Mouse (Mus musculus): ENCODE measurements around the gene Il15. TPM values are rescaled to one million over a fixed set of nuclear protein-coding genes. Genes with fewer than 3 reads are reported as not detected.

The Il15 gene
- polyA plus RNA-seq, 1 experiment from 2014 or later, result 2.2 TPM

GRCm38 (mm10) chr8:82388356-82388902, 14.6 kb downstream of the Il15 start:
- Histone ChIP-seq H3K4me3 (no peak overlapping the region), H3K27me3 (replicated peaks; ENCODE audit: low read depth, poor library complexity, severe bottlenecking) (no peaks in the 10 kb centered on the region), H3K9me3 (no peaks in the 10 kb centered on the region), H3K4me1 (no peaks in the 10 kb centered on the region), H3K27ac (replicated peaks) (no peak overlapping the region), H3K36me3 (replicated peaks) (no peaks in the 10 kb centered on the region)
- DNase-seq (ENCODE audit: low spot score), result no peak
- 89% methylated on average over 1 of the region's 1 CpGs for WGBS

- Histone ChIP-seq H3K36me3 (replicated peaks) (no peaks in the 10 kb centered on the region), H3K4me1 (no peaks in the 10 kb centered on the region), H3K27ac (replicated peaks) (no peak overlapping the region), H3K9me3 (no peaks in the 10 kb centered on the region), H3K4me3 (no peak overlapping the region), H3K27me3 (replicated peaks; ENCODE audit: low read depth, poor library complexity, severe bottlenecking) (no peaks in the 10 kb centered on the region)
- 82% methylated on average over 1 of the region's 1 CpGs for WGBS
- no peak for DNase-seq (ENCODE audit: low spot score)
These were observed 15.4 kb downstream of the Il15 start for GRCm38 (mm10) chr8:82387614-82388013.

- Histone ChIP-seq H3K4me1 (no peaks in the 10 kb centered on the region), H3K27ac (replicated peaks) (no peak overlapping the region), H3K9me3 (no peaks in the 10 kb centered on the region), H3K36me3 (replicated peaks) (no peaks in the 10 kb centered on the region), H3K27me3 (replicated peaks; ENCODE audit: low read depth, poor library complexity, severe bottlenecking) (no peaks in the 10 kb centered on the region), H3K4me3 (no peak overlapping the region)
- DNase-seq (ENCODE audit: low spot score), result no peak
These were observed 17.2 kb downstream of the Il15 start for GRCm38 (mm10) chr8:82385867-82386266.

GRCm38 (mm10) chr8:82384458-82385234, 18.4 kb downstream of the Il15 start:
- 87% methylated on average over 11 of the region's 11 CpGs for WGBS
- no peak overlapping the region for H3K4me3 ChIP-seq
- no peaks in the 10 kb centered on the region for H3K9me3 ChIP-seq
- H3K27ac ChIP-seq (replicated peaks), result no peak overlapping the region
- DNase-seq (ENCODE audit: low spot score), result no peak
- H3K4me1 ChIP-seq, result no peaks in the 10 kb centered on the region
- no peaks in the 10 kb centered on the region for H3K27me3 ChIP-seq (replicated peaks; ENCODE audit: low read depth, poor library complexity, severe bottlenecking)
- no peaks in the 10 kb centered on the region for H3K36me3 ChIP-seq (replicated peaks)

GRCm38 (mm10) chr8:82383346-82383745, 19.7 kb downstream of the Il15 start:
- no peaks in the 10 kb centered on the region for H3K9me3 ChIP-seq
- no peak overlapping the region for H3K4me3 ChIP-seq
- no peaks in the 10 kb centered on the region for H3K36me3 ChIP-seq (replicated peaks)
- H3K4me1 ChIP-seq, result no peaks in the 10 kb centered on the region
- H3K27me3 ChIP-seq (replicated peaks; ENCODE audit: low read depth, poor library complexity, severe bottlenecking), result no peaks in the 10 kb centered on the region
- no peak overlapping the region for H3K27ac ChIP-seq (replicated peaks)
- DNase-seq (ENCODE audit: low spot score), result no peak
- 88% methylated on average over 3 of the region's 3 CpGs for WGBS

- 61% methylated on average over 2 of the region's 2 CpGs for WGBS
- Histone ChIP-seq H3K4me3 (no peak overlapping the region), H3K9me3 (no peaks in the 10 kb centered on the region), H3K36me3 (replicated peaks) (no peaks in the 10 kb centered on the region), H3K27ac (replicated peaks) (no peak overlapping the region), H3K4me1 (no peaks in the 10 kb centered on the region), H3K27me3 (replicated peaks; ENCODE audit: low read depth, poor library complexity, severe bottlenecking) (no peaks in the 10 kb centered on the region)
- no peak for DNase-seq (ENCODE audit: low spot score)
These were observed 20.7 kb downstream of the Il15 start for GRCm38 (mm10) chr8:82382316-82382715.

GRCm38 (mm10) chr8:82374470-82374869, 28.6 kb downstream of the Il15 start:
- DNase-seq (ENCODE audit: low spot score), result no peak
- 88% methylated on average over 4 of the region's 4 CpGs for WGBS
- Histone ChIP-seq H3K27ac (replicated peaks) (no peak overlapping the region), H3K27me3 (replicated peaks; ENCODE audit: low read depth, poor library complexity, severe bottlenecking) (no peaks in the 10 kb centered on the region), H3K9me3 (no peaks in the 10 kb centered on the region), H3K36me3 (replicated peaks) (no peaks in the 10 kb centered on the region), H3K4me1 (no peaks in the 10 kb centered on the region), H3K4me3 (no peak overlapping the region)

- no peak overlapping the region for H3K27ac ChIP-seq (replicated peaks)
- 90% methylated on average over 6 of the region's 6 CpGs for WGBS
These were observed 30.2 kb downstream of the Il15 start for GRCm38 (mm10) chr8:82372846-82373245.

GRCm38 (mm10) chr8:82370657-82371056, 32.4 kb downstream of the Il15 start:
- Histone ChIP-seq H3K9me3 (no peaks in the 10 kb centered on the region), H3K27me3 (replicated peaks; ENCODE audit: low read depth, poor library complexity, severe bottlenecking) (no peaks in the 10 kb centered on the region), H3K36me3 (replicated peaks) (no peaks in the 10 kb centered on the region), H3K4me3 (no peak overlapping the region), H3K4me1 (no peaks in the 10 kb centered on the region), H3K27ac (replicated peaks) (no peak overlapping the region)
- DNase-seq (ENCODE audit: low spot score), result no peak
- 90% methylated on average over 6 of the region's 6 CpGs for WGBS

More at GRCm38 (mm10) chr8:82372846-82373245, 30.2 kb downstream of the Il15 start:
- Histone ChIP-seq H3K27me3 (replicated peaks; ENCODE audit: low read depth, poor library complexity, severe bottlenecking) (no peaks in the 10 kb centered on the region), H3K4me1 (no peaks in the 10 kb centered on the region), H3K9me3 (no peaks in the 10 kb centered on the region), H3K36me3 (replicated peaks) (no peaks in the 10 kb centered on the region), H3K4me3 (no peak overlapping the region)
- no peak for DNase-seq (ENCODE audit: low spot score)

GRCm38 (mm10) chr8:82361061-82361460, 42.0 kb downstream of the Il15 start:
- 79% methylated on average over 1 of the region's 1 CpGs for WGBS
- no peak overlapping the region for H3K4me3 ChIP-seq
- no peak for DNase-seq (ENCODE audit: low spot score)
- no peaks in the 10 kb centered on the region for H3K36me3 ChIP-seq (replicated peaks)
- H3K27me3 ChIP-seq (replicated peaks; ENCODE audit: low read depth, poor library complexity, severe bottlenecking), result no peaks in the 10 kb centered on the region
- H3K9me3 ChIP-seq, result no peaks in the 10 kb centered on the region
- H3K4me1 ChIP-seq, result no peaks in the 10 kb centered on the region
- no peak overlapping the region for H3K27ac ChIP-seq (replicated peaks)

GRCm38 (mm10) chr8:82356091-82356490, 46.9 kb downstream of the Il15 start:
- no peaks in the 10 kb centered on the region for H3K36me3 ChIP-seq (replicated peaks)
- DNase-seq (ENCODE audit: low spot score), result no peak
- no peaks in the 10 kb centered on the region for H3K9me3 ChIP-seq
- WGBS, result 86% methylated on average over 2 of the region's 2 CpGs
- H3K27ac ChIP-seq (replicated peaks), result no peak overlapping the region
- H3K27me3 ChIP-seq (replicated peaks; ENCODE audit: low read depth, poor library complexity, severe bottlenecking), result no peaks in the 10 kb centered on the region
- H3K4me1 ChIP-seq, result no peaks in the 10 kb centered on the region
- H3K4me3 ChIP-seq, result no peak overlapping the region

GRCm38 (mm10) chr8:82351268-82351943, 51.6 kb downstream of the Il15 start:
- Histone ChIP-seq H3K36me3 (replicated peaks) (no peaks in the 10 kb centered on the region), H3K27ac (replicated peaks) (no peak overlapping the region), H3K4me1 (no peaks in the 10 kb centered on the region), H3K4me3 (no peak overlapping the region), H3K9me3 (no peaks in the 10 kb centered on the region), H3K27me3 (replicated peaks; ENCODE audit: low read depth, poor library complexity, severe bottlenecking) (no peaks in the 10 kb centered on the region)
- 60% methylated on average over 1 of the region's 1 CpGs for whole genome bisulfite sequencing
- DNase-seq (ENCODE audit: low spot score), result no peak

- Histone ChIP-seq H3K4me1 (no peaks in the 10 kb centered on the region), H3K27ac (replicated peaks) (no peak overlapping the region), H3K4me3 (no peak overlapping the region), H3K9me3 (no peaks in the 10 kb centered on the region), H3K27me3 (replicated peaks; ENCODE audit: low read depth, poor library complexity, severe bottlenecking) (no peaks in the 10 kb centered on the region), H3K36me3 (replicated peaks) (no peaks in the 10 kb centered on the region)
- DNase-seq (ENCODE audit: low spot score), result no peak
- 78% methylated on average over 2 of the region's 2 CpGs for WGBS
These were observed 53.7 kb downstream of the Il15 start for GRCm38 (mm10) chr8:82349299-82349698.
